19 mouse cellular contexts compared by ENCODE assay signal in genomic region chr6:31522478-31522877, GRCm38 (mm10). TPM values are rescaled to one million over a fixed set of nuclear protein-coding genes. Genes with fewer than 3 reads are reported as not detected.
DNase-seq lines count a peak whose midpoint lies in the region; ATAC-seq and TF ChIP-seq lines count a peak whose summit lies in the region.
"Had no signal": no experiment of that assay in that cellular context is flagged by ENCODE, and none has a peak within 500 bp of the region (broad histone marks: within the 10 kb centered on the region; RNA-seq: fewer than 3 reads in every experiment).

No protein-coding gene starts in this region.

- H3K9ac ChIP-seq in heart, adult 2 months (ENCODE audit: low read depth, low read length): no peak overlapping the region
- H3K9ac ChIP-seq in intestine, postnatal 0 days (ENCODE audit: low read depth, low read length): no peak overlapping the region
- H3K9ac ChIP-seq: embryonic facial prominence, embryonic 12.5 days; forebrain, postnatal 0 days; heart, embryonic 15.5 days had no signal

- no peaks in the 10 kb centered on the region for H3K27me3 ChIP-seq in heart, adult 2 months (ENCODE audit: control insufficient read depth, insufficient read depth, low read length)
- no peaks in the 10 kb centered on the region for H3K27me3 ChIP-seq in intestine, postnatal 0 days (replicated peaks; ENCODE audit: control insufficient read depth, insufficient read depth, low read length)
- H3K27me3 ChIP-seq: CH12.LX; embryonic facial prominence, embryonic 12.5 days; heart, embryonic 15.5 days; Patski had no signal

- no peak for TF ChIP-seq EP300 in heart, adult 2 months (IDR thresholded peaks at IDR 0.05; ENCODE audit: insufficient read depth, low read depth, low read length)

- no peak for TF ChIP-seq POLR2A in heart, adult 2 months (IDR thresholded peaks at IDR 0.05; ENCODE audit: insufficient read depth, low read depth, low read length)
- TF ChIP-seq POLR2A in cortical plate, adult 2 months (IDR thresholded peaks at IDR 0.05; ENCODE audit: extremely low read depth, insufficient read depth, low read length): no peak

- H3K79me2 ChIP-seq in heart, adult 2 months (replicated peaks; ENCODE audit: control insufficient read depth, insufficient read depth, low read length): no peaks in the 10 kb centered on the region

- H3K4me1 ChIP-seq in heart, adult 2 months (ENCODE audit: control insufficient read depth, insufficient read depth, low read length): peaks cover 17% of the 10 kb centered on the region
- peaks cover 13% of the 10 kb centered on the region for H3K4me1 ChIP-seq in cortical plate, adult 2 months (ENCODE audit: control insufficient read depth, insufficient read depth, low read length)
- H3K4me1 ChIP-seq in intestine, postnatal 0 days (replicated peaks; ENCODE audit: control insufficient read depth, insufficient read depth, low read length): peaks cover 4% of the 10 kb centered on the region; the same call in 1 of the 2 replicates
- H3K4me1 ChIP-seq: embryonic facial prominence, embryonic 12.5 days had no signal

- no peak for TF ChIP-seq CTCF in heart, adult 2 months (IDR thresholded peaks at IDR 0.05)
- TF ChIP-seq CTCF in layer of hippocampus, adult 2 months (conservative IDR thresholded peaks at IDR 0.05): no peak
- no peak for TF ChIP-seq CTCF in cortical plate, adult 2 months (IDR thresholded peaks at IDR 0.05; ENCODE audit: extremely low read depth, insufficient read depth, low read length)
- TF ChIP-seq CTCF in intestine, postnatal 0 days (IDR thresholded peaks at IDR 0.05; ENCODE audit: low read depth): no peak

- no peak overlapping the region for H3K4me3 ChIP-seq in heart, adult 2 months
- no peak overlapping the region for H3K4me3 ChIP-seq in layer of hippocampus, adult 2 months
- H3K4me3 ChIP-seq in cortical plate, adult 2 months (ENCODE audit: insufficient read depth, low read length): no peak overlapping the region
- no peak overlapping the region for H3K4me3 ChIP-seq in intestine, postnatal 0 days (ENCODE audit: low read depth, low read length)
- H3K4me3 ChIP-seq: embryonic facial prominence, embryonic 12.5 days; heart, embryonic 15.5 days had no signal

- no peak overlapping the region for H3K27ac ChIP-seq in heart, adult 2 months
- H3K27ac ChIP-seq in layer of hippocampus, adult 2 months: peak overlapping the region; percentile 86
- peak overlapping the region; percentile 79 for H3K27ac ChIP-seq in cortical plate, adult 2 months (ENCODE audit: insufficient read depth, low read length)
- H3K27ac ChIP-seq in intestine, postnatal 0 days (ENCODE audit: low read depth, low read length): no peak overlapping the region
- H3K27ac ChIP-seq: embryonic facial prominence, embryonic 12.5 days; heart, embryonic 15.5 days had no signal

- peaks cover 16% of the 10 kb centered on the region; the same call in 1 of the 2 replicates for H3K36me3 ChIP-seq in heart, adult 2 months (ENCODE audit: control insufficient read depth, insufficient read depth, low read length)
- peaks cover 18% of the 10 kb centered on the region; the same call in 1 of the 2 replicates for H3K36me3 ChIP-seq in intestine, postnatal 0 days (ENCODE audit: control insufficient read depth, insufficient read depth)
- H3K36me3 ChIP-seq: embryonic facial prominence, embryonic 12.5 days had no signal

- no peak overlapping the region; the same call in 1 of the 2 replicates for H3K4me2 ChIP-seq in intestine, postnatal 0 days (replicated peaks; ENCODE audit: low read depth)
- H3K4me2 ChIP-seq: embryonic facial prominence, embryonic 12.5 days; heart, embryonic 11.5 days; heart, embryonic 15.5 days had no signal

- H3K9me3 ChIP-seq in intestine, postnatal 0 days (ENCODE audit: control insufficient read depth): no peaks in the 10 kb centered on the region
- H3K9me3 ChIP-seq: embryonic facial prominence, embryonic 12.5 days; heart, embryonic 15.5 days had no signal

- DNase-seq in heart, adult 11 months: peak; percentile 84
- DNase-seq in heart, adult 2 months: no peak
- DNase-seq in layer of hippocampus, adult 2 months (ENCODE audit: low spot score in 2 of 2): no peak
- DNase-seq in layer of hippocampus, postnatal 25 days (ENCODE audit: extremely low spot score in 1 of 2, low spot score in 1 of 2): no peak
- DNase-seq: adrenal gland, adult 8-10 months; adrenal gland, postnatal 36 days; cerebellum, adult 2 months; gastrocnemius, postnatal 25 days; heart, postnatal 14 days; kidney, adult 11 months had no signal

- intact Hi-C loops in heart, adult 2 months (cut with DNase I): no loop called here

- WGBS in heart, adult 2 months: 45% methylated on average over 4 of the region's 4 CpGs
- 41% methylated on average over 4 of the region's 4 CpGs for WGBS in intestine, postnatal 0 days

- 0 out of 2 replicates have a peak, but pooled peaks have one; percentile 26 for ATAC-seq in intestine, postnatal 0 days
- ATAC-seq: hindbrain, embryonic 16.5 days; Patski had no signal

RNA-seq across cellular contexts. Expression of gene Podxl, which starts 41.3 kb away (rescaled TPM):
- 10 to 100 TPM; 71.6 to 90.9 TPM for total RNA-seq in heart, adult 2 months (2021)
- 53.8 and 99.2 TPM in 2 replicates for polyA plus RNA-seq in heart, adult 2 months (2012; rRNA removed)
- total RNA-seq in layer of hippocampus, adult 2 months (2021): 10 to 100 TPM; 16.8 to 18.9 TPM
- total RNA-seq in layer of hippocampus, postnatal 25 days (2021): 10 to 100 TPM; 14.0 to 17.2 TPM
- polyA plus RNA-seq in cortical plate, adult 2 months (2012; rRNA removed): 21.7 and 24.2 TPM in 2 replicates
- polyA plus RNA-seq in intestine, postnatal 0 days (2015; fragmentation: Nextera tagmentation; extraction: Ambion mirVana): 27.9 and 29.0 TPM in 2 replicates
- total RNA-seq: CH12.LX had no signal

Comparison
In these comparisons a context has a peak if more than half of its experiments do, and no peak if none do; other contexts are left out.
1. H3K27ac ChIP-seq: peak in layer of hippocampus, adult 2 months (single experiment) and cortical plate, adult 2 months (single experiment); none in heart, adult 2 months (single experiment) and intestine, postnatal 0 days (single experiment).